Mouse (Mus musculus): ENCODE data around the gene Frzb. TPM values are rescaled to one million over a fixed set of nuclear protein-coding genes. Genes with fewer than 3 reads are reported as not detected.

Gene Frzb
- polyA plus RNA-seq, 1 experiment: 6.8 TPM

GRCm38 (mm10) chr2:80404770-80405169 is 42.7 kb downstream of the Frzb start:
- Histone ChIP-seq H3K27me3 (replicated peaks; ENCODE audit: control insufficient read depth, insufficient read depth, low read length) (no peaks in the 10 kb centered on the region), H3K4me1 (ENCODE audit: control insufficient read depth, insufficient read depth, low read length) (no peaks in the 10 kb centered on the region), H3K36me3 (ENCODE audit: control insufficient read depth, insufficient read depth, low read length) (no peaks in the 10 kb centered on the region), H3K27ac (ENCODE audit: insufficient read depth, low read depth, low read length) (no peak overlapping the region), H3K4me3 (ENCODE audit: insufficient read depth, low read depth, low read length) (no peak overlapping the region)
- TF ChIP-seq POLR2A (IDR thresholded peaks at IDR 0.05; ENCODE audit: low read depth, low read length) (no peak), CTCF (conservative IDR thresholded peaks at IDR 0.05; ENCODE audit: insufficient read depth, insufficient read length, low read depth, low read length) (no peak)
- DNase-seq: no peak
- 26% methylated on average over 5 of the region's 5 CpGs for WGBS

DNA sequence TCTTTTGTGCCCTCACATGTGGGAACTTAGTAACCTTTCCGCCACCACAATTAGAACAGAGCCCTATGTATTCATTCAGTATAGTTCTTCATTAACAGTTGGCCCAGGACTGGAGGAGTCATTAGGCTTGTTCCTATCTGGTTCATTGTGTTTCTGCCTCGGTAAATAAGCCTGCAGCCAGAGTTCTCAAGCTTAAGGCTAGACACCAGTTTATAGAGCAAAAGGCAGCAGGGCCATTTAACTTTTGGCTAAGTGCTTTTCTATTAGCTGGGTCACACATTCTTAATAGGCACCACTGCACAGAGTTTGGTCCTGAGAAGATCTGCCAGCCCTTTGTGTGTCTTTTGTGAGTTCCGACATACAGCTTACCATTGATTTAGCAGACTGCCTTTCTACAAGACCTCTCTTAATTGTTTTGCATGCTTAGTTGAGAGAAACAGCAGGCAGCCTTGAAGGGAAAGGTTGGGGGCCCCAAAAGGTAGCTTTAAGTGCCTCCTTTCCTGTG is 48.8 kb downstream of the Frzb start:
- TF ChIP-seq CTCF (conservative IDR thresholded peaks at IDR 0.05; ENCODE audit: insufficient read depth, insufficient read length, low read depth, low read length) (no peak), POLR2A (IDR thresholded peaks at IDR 0.05; ENCODE audit: low read depth, low read length) (no peak)
- H3K4me1 ChIP-seq (ENCODE audit: control insufficient read depth, insufficient read depth, low read length): no peaks in the 10 kb centered on the region

DNA sequence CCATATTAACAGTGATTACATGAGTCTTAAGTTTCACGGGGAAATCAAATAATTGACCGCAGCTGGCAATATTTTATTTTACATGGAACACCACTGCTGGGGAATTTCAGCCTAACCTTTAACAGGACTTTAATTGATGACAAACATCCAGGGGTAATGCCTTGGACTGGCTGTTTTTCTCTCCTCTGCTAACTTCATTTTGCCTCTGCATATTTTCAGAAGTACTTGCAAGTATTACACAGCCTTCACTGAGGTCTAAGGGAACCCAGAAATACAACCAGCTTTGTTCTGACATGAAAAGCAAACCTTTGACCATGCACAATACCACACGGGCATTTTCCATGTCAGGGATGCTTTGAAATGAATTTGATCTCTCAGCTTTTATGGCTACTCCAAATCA is 50.6 kb downstream of the Frzb start:
- 46% methylated on average over 3 of the region's 3 CpGs for WGBS
- Histone ChIP-seq H3K27ac (ENCODE audit: insufficient read depth, low read depth, low read length) (no peak overlapping the region), H3K4me1 (ENCODE audit: control insufficient read depth, insufficient read depth, low read length) (no peaks in the 10 kb centered on the region), H3K4me3 (ENCODE audit: insufficient read depth, low read depth, low read length) (no peak overlapping the region), H3K36me3 (ENCODE audit: control insufficient read depth, insufficient read depth, low read length) (no peaks in the 10 kb centered on the region), H3K27me3 (replicated peaks; ENCODE audit: control insufficient read depth, insufficient read depth, low read length) (no peaks in the 10 kb centered on the region)
- TF ChIP-seq CTCF (conservative IDR thresholded peaks at IDR 0.05; ENCODE audit: insufficient read depth, insufficient read length, low read depth, low read length): no peak
- TF ChIP-seq POLR2A (IDR thresholded peaks at IDR 0.05; ENCODE audit: low read depth, low read length): no peak
- no peak for DNase-seq

More for the DNA sequence above, 48.8 kb downstream of the Frzb start:
- H3K4me3 ChIP-seq (ENCODE audit: insufficient read depth, low read depth, low read length): no peak overlapping the region
- H3K27me3 ChIP-seq (replicated peaks; ENCODE audit: control insufficient read depth, insufficient read depth, low read length): no peaks in the 10 kb centered on the region
- H3K36me3 ChIP-seq (ENCODE audit: control insufficient read depth, insufficient read depth, low read length): no peaks in the 10 kb centered on the region
- WGBS: 48% methylated on average over 3 of the region's 3 CpGs
- no peak overlapping the region for H3K27ac ChIP-seq (ENCODE audit: insufficient read depth, low read depth, low read length)
- DNase-seq: no peak

DNA sequence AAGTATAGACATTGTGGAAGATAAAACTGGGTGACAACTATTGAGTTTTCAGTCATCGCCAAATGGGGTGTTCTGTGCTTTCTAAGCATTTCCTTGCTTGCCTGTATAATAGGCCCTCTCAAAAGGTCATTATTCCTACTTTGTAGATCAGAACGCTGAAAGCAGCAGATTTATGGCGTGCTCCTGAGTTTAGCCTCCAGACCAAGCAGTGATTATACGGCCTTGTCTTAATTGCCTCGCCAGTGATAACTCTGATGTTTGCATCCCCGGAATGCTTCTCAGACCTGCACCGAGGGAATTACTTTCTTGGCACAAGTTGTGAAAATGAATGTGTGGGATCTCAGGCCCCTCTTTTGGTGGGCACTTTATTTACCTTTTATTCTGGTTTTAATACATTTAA is 51.4 kb downstream of the Frzb start:
- no peak overlapping the region for H3K27ac ChIP-seq (ENCODE audit: insufficient read depth, low read depth, low read length)
- no peaks in the 10 kb centered on the region for H3K4me1 ChIP-seq (ENCODE audit: control insufficient read depth, insufficient read depth, low read length)
- no peaks in the 10 kb centered on the region for H3K36me3 ChIP-seq (ENCODE audit: control insufficient read depth, insufficient read depth, low read length)
- 59% methylated on average over 7 of the region's 7 CpGs for WGBS
- H3K4me3 ChIP-seq (ENCODE audit: insufficient read depth, low read depth, low read length): no peak overlapping the region
- no peak for DNase-seq
- no peaks in the 10 kb centered on the region for H3K27me3 ChIP-seq (replicated peaks; ENCODE audit: control insufficient read depth, insufficient read depth, low read length)
- TF ChIP-seq CTCF (conservative IDR thresholded peaks at IDR 0.05; ENCODE audit: insufficient read depth, insufficient read length, low read depth, low read length): no peak
- TF ChIP-seq POLR2A (IDR thresholded peaks at IDR 0.05; ENCODE audit: low read depth, low read length): no peak

- H3K27ac ChIP-seq (ENCODE audit: insufficient read depth, low read depth, low read length): no peak overlapping the region
- TF ChIP-seq POLR2A (IDR thresholded peaks at IDR 0.05; ENCODE audit: low read depth, low read length): no peak
- TF ChIP-seq CTCF (conservative IDR thresholded peaks at IDR 0.05; ENCODE audit: insufficient read depth, insufficient read length, low read depth, low read length): no peak
- H3K27me3 ChIP-seq (replicated peaks; ENCODE audit: control insufficient read depth, insufficient read depth, low read length): no peaks in the 10 kb centered on the region
- WGBS: 76% methylated on average over 3 of the region's 3 CpGs
- no peaks in the 10 kb centered on the region for H3K4me1 ChIP-seq (ENCODE audit: control insufficient read depth, insufficient read depth, low read length)
- no peak for DNase-seq
- no peaks in the 10 kb centered on the region for H3K36me3 ChIP-seq (ENCODE audit: control insufficient read depth, insufficient read depth, low read length)
- H3K4me3 ChIP-seq (ENCODE audit: insufficient read depth, low read depth, low read length): no peak overlapping the region
Observed at GRCm38 (mm10) chr2:80388341-80388740, 59.1 kb downstream of the Frzb start.

DNA sequence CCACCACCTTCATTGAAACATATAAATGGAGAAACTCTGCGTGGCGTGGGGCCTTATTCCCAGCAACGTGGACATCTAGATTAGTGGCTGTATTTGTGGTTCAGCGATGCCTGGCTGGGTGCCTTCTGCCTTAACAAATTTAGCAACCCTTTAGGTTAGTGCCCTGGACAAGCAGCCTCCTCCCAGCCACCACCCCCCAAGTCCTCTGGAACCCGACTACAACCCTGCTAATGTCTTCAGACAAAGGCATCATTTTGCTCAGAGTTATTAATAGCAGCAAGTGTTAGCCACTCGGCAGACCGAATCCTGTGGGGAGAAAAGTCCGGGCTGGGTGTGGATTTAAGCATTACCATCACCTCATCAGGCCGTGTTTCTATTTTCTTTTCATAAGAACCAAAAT is 59.8 kb downstream of the Frzb start:
- 74% methylated on average over 9 of the region's 9 CpGs for WGBS
- Histone ChIP-seq H3K36me3 (ENCODE audit: control insufficient read depth, insufficient read depth, low read length) (no peaks in the 10 kb centered on the region), H3K27ac (ENCODE audit: insufficient read depth, low read depth, low read length) (no peak overlapping the region), H3K27me3 (replicated peaks; ENCODE audit: control insufficient read depth, insufficient read depth, low read length) (no peaks in the 10 kb centered on the region), H3K4me1 (ENCODE audit: control insufficient read depth, insufficient read depth, low read length) (no peaks in the 10 kb centered on the region), H3K4me3 (ENCODE audit: insufficient read depth, low read depth, low read length) (no peak overlapping the region)
- TF ChIP-seq CTCF (conservative IDR thresholded peaks at IDR 0.05; ENCODE audit: insufficient read depth, insufficient read length, low read depth, low read length) (no peak), POLR2A (IDR thresholded peaks at IDR 0.05; ENCODE audit: low read depth, low read length) (no peak)
- DNase-seq: no peak

DNA sequence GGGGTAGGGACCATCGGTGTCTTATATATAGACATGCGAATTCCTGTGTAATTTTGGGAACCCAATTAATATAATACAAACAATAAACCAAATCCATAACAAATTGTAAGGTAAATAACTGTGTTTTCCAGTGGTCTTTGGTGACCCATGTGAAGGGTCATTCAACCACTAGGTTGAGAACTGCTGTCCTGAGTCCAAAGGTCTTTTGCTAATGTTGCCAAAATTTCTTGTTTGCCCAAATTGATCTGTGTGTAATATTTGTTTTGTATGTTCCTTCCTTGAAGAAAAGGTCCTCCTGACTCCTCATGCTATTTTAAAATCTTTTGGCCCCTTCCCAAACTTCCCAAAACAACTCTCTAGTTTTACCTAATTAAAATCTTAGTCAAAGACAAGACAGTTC is 61.2 kb downstream of the Frzb start:
- no peaks in the 10 kb centered on the region for H3K36me3 ChIP-seq (ENCODE audit: control insufficient read depth, insufficient read depth, low read length)
- WGBS: 99% methylated on average over 2 of the region's 2 CpGs
- DNase-seq: no peak

More for the DNA sequence above, 61.2 kb downstream of the Frzb start:
- H3K4me1 ChIP-seq (ENCODE audit: control insufficient read depth, insufficient read depth, low read length): no peaks in the 10 kb centered on the region
- TF ChIP-seq CTCF (conservative IDR thresholded peaks at IDR 0.05; ENCODE audit: insufficient read depth, insufficient read length, low read depth, low read length) (no peak), POLR2A (IDR thresholded peaks at IDR 0.05; ENCODE audit: low read depth, low read length) (no peak)
- H3K4me3 ChIP-seq (ENCODE audit: insufficient read depth, low read depth, low read length): no peak overlapping the region
- H3K27ac ChIP-seq (ENCODE audit: insufficient read depth, low read depth, low read length): no peak overlapping the region
- H3K27me3 ChIP-seq (replicated peaks; ENCODE audit: control insufficient read depth, insufficient read depth, low read length): no peaks in the 10 kb centered on the region

All from kidney, adult 2 months (tissue).